Mouse (Mus musculus): Measurements from ENCODE around the gene Ifrd2. TPM values are rescaled to one million over a fixed set of nuclear protein-coding genes. Genes with fewer than 3 reads are reported as not detected.

Gene Ifrd2
- 59.1 and 61.4 TPM in 2 replicates for polyA plus RNA-seq (2014; fragmentation: Nextera tagmentation; extraction: Ambion mirVana)

- H3K9ac ChIP-seq (ENCODE audit: low read depth, low read length) = peak within 1 kb of the TSS; percentile 79
- peak; percentile 98 for ATAC-seq (ENCODE audit: low FRiP score, low TSS enrichment)
- H3K9me3 ChIP-seq (ENCODE audit: control insufficient read depth, low read length) = no peaks in the 10 kb centered on the region
- H3K27ac ChIP-seq (ENCODE audit: low read depth, low read length) = 0 out of 2 replicates have a peak within 1 kb of the TSS, but pooled peaks have one; percentile 24
- H3K27me3 ChIP-seq (ENCODE audit: control insufficient read depth, insufficient read depth, low read length) = no peaks in the 10 kb centered on the region
- peaks cover 33% of the 10 kb centered on the region for H3K36me3 ChIP-seq (ENCODE audit: control insufficient read depth, insufficient read depth, low read length)
- peaks cover 9% of the 10 kb centered on the region; the same call in 1 of the 2 replicates for H3K4me1 ChIP-seq (ENCODE audit: control insufficient read depth, insufficient read depth, low read length)
- peak within 1 kb of the TSS; percentile 83 for H3K4me3 ChIP-seq (ENCODE audit: low read length)
- H3K4me2 ChIP-seq (replicated peaks; ENCODE audit: low read depth, low read length) = peak within 1 kb of the TSS; percentile 54
- WGBS = 13% methylated on average over 46 of the region's 46 CpGs
Observed at GRCm38 (mm10) chr9:107586974-107587832, at the start of gene Ifrd2. Gene Ifrd2 (plus strand): TSS chr9:107587642.

- no peaks in the 10 kb centered on the region for H3K9me3 ChIP-seq (ENCODE audit: control insufficient read depth, low read length)
- ATAC-seq (ENCODE audit: low FRiP score, low TSS enrichment) = no peak
- no peak overlapping the region for H3K9ac ChIP-seq (ENCODE audit: low read depth, low read length)
- no peak overlapping the region for H3K4me3 ChIP-seq (ENCODE audit: low read length)
- H3K27me3 ChIP-seq (ENCODE audit: control insufficient read depth, insufficient read depth, low read length) = no peaks in the 10 kb centered on the region
- peaks cover 33% of the 10 kb centered on the region for H3K36me3 ChIP-seq (ENCODE audit: control insufficient read depth, insufficient read depth, low read length)
- no peak overlapping the region for H3K4me2 ChIP-seq (replicated peaks; ENCODE audit: low read depth, low read length)
- H3K4me1 ChIP-seq (ENCODE audit: control insufficient read depth, insufficient read depth, low read length) = peaks cover 29% of the 10 kb centered on the region
- 97% methylated on average over 7 of the region's 7 CpGs for WGBS
- H3K27ac ChIP-seq (ENCODE audit: low read depth, low read length) = no peak overlapping the region
Observed at GRCm38 (mm10) chr9:107538231-107538630, 49.2 kb upstream of the Ifrd2 start.

GRCm38 (mm10) chr9:107538711-107539110 lies 48.7 kb upstream of the Ifrd2 start:
- Histone ChIP-seq H3K4me1 (ENCODE audit: control insufficient read depth, insufficient read depth, low read length) (peaks cover 30% of the 10 kb centered on the region), H3K9ac (ENCODE audit: low read depth, low read length) (no peak overlapping the region), H3K9me3 (ENCODE audit: control insufficient read depth, low read length) (no peaks in the 10 kb centered on the region), H3K4me3 (ENCODE audit: low read length) (no peak overlapping the region), H3K27me3 (ENCODE audit: control insufficient read depth, insufficient read depth, low read length) (no peaks in the 10 kb centered on the region), H3K4me2 (replicated peaks; ENCODE audit: low read depth, low read length) (no peak overlapping the region), H3K27ac (ENCODE audit: low read depth, low read length) (no peak overlapping the region), H3K36me3 (ENCODE audit: control insufficient read depth, insufficient read depth, low read length) (peaks cover 33% of the 10 kb centered on the region)
- WGBS = 94% methylated on average over 3 of the region's 3 CpGs
- no peak for ATAC-seq (ENCODE audit: low FRiP score, low TSS enrichment)

GRCm38 (mm10) chr9:107539940-107540339 lies 47.5 kb upstream of the Ifrd2 start:
- 94% methylated on average over 8 of the region's 8 CpGs for WGBS
- Histone ChIP-seq H3K9ac (ENCODE audit: low read depth, low read length) (no peak overlapping the region), H3K36me3 (ENCODE audit: control insufficient read depth, insufficient read depth, low read length) (peaks cover 43% of the 10 kb centered on the region), H3K9me3 (ENCODE audit: control insufficient read depth, low read length) (no peaks in the 10 kb centered on the region), H3K4me1 (ENCODE audit: control insufficient read depth, insufficient read depth, low read length) (peaks cover 30% of the 10 kb centered on the region), H3K4me3 (ENCODE audit: low read length) (no peak overlapping the region), H3K4me2 (replicated peaks; ENCODE audit: low read depth, low read length) (no peak overlapping the region), H3K27me3 (ENCODE audit: control insufficient read depth, insufficient read depth, low read length) (no peaks in the 10 kb centered on the region), H3K27ac (ENCODE audit: low read depth, low read length) (no peak overlapping the region)
- no peak for ATAC-seq (ENCODE audit: low FRiP score, low TSS enrichment)

GRCm38 (mm10) chr9:107540420-107540819 lies 47.0 kb upstream of the Ifrd2 start:
- Histone ChIP-seq H3K9me3 (ENCODE audit: control insufficient read depth, low read length) (no peaks in the 10 kb centered on the region), H3K27ac (ENCODE audit: low read depth, low read length) (no peak overlapping the region), H3K27me3 (ENCODE audit: control insufficient read depth, insufficient read depth, low read length) (no peaks in the 10 kb centered on the region), H3K9ac (ENCODE audit: low read depth, low read length) (no peak overlapping the region), H3K36me3 (ENCODE audit: control insufficient read depth, insufficient read depth, low read length) (peaks cover 48% of the 10 kb centered on the region), H3K4me3 (ENCODE audit: low read length) (no peak overlapping the region; the same call in 1 of the 2 replicates), H3K4me1 (ENCODE audit: control insufficient read depth, insufficient read depth, low read length) (peaks cover 28% of the 10 kb centered on the region), H3K4me2 (replicated peaks; ENCODE audit: low read depth, low read length) (peak overlapping the region; percentile 77; the same call in 1 of the 2 replicates)
- 58% methylated on average over 4 of the region's 4 CpGs for WGBS
- no peak for ATAC-seq (ENCODE audit: low FRiP score, low TSS enrichment)

GRCm38 (mm10) chr9:107541005-107541404 lies 46.4 kb upstream of the Ifrd2 start:
- ATAC-seq (ENCODE audit: low FRiP score, low TSS enrichment) = 0 out of 2 replicates have a peak, but pooled peaks have one; percentile 0
- Histone ChIP-seq H3K27ac (ENCODE audit: low read depth, low read length) (no peak overlapping the region), H3K9me3 (ENCODE audit: control insufficient read depth, low read length) (no peaks in the 10 kb centered on the region), H3K9ac (ENCODE audit: low read depth, low read length) (0 out of 2 replicates have a peak overlapping the region, but pooled peaks have one; percentile 0), H3K4me3 (ENCODE audit: low read length) (peak overlapping the region; percentile 45), H3K4me2 (replicated peaks; ENCODE audit: low read depth, low read length) (peak overlapping the region; percentile 77), H3K36me3 (ENCODE audit: control insufficient read depth, insufficient read depth, low read length) (peaks cover 48% of the 10 kb centered on the region), H3K4me1 (ENCODE audit: control insufficient read depth, insufficient read depth, low read length) (peaks cover 22% of the 10 kb centered on the region), H3K27me3 (ENCODE audit: control insufficient read depth, insufficient read depth, low read length) (no peaks in the 10 kb centered on the region)
- 22% methylated on average over 10 of the region's 10 CpGs for WGBS

GRCm38 (mm10) chr9:107541474-107542351 lies 45.7 kb upstream of the Ifrd2 start, which contains the start of the genes Cyb561d2 and Nprl2:
Gene Cyb561d2 (minus strand): TSS chr9:107542193.
Gene Nprl2 (plus strand): TSS chr9:107542226.
- Histone ChIP-seq H3K36me3 (ENCODE audit: control insufficient read depth, insufficient read depth, low read length) (peaks cover 46% of the 10 kb centered on the region), H3K4me3 (ENCODE audit: low read length) (peak within 1 kb of the TSS; percentile 45), H3K9ac (ENCODE audit: low read depth, low read length) (peak within 1 kb of the TSS; percentile 65), H3K27me3 (ENCODE audit: control insufficient read depth, insufficient read depth, low read length) (no peaks in the 10 kb centered on the region), H3K9me3 (ENCODE audit: control insufficient read depth, low read length) (no peaks in the 10 kb centered on the region), H3K4me1 (ENCODE audit: control insufficient read depth, insufficient read depth, low read length) (peaks cover 18% of the 10 kb centered on the region), H3K4me2 (replicated peaks; ENCODE audit: low read depth, low read length) (peak within 1 kb of the TSS; percentile 77), H3K27ac (ENCODE audit: low read depth, low read length) (0 out of 2 replicates have a peak within 1 kb of the TSS, but pooled peaks have one; percentile 44)
- 1% methylated on average over 46 of the region's 46 CpGs for WGBS
- peak; percentile 85 for ATAC-seq (ENCODE audit: low FRiP score, low TSS enrichment)

GRCm38 (mm10) chr9:107542352-107542686 lies 45.1 kb upstream of the Ifrd2 start:
- Histone ChIP-seq H3K4me1 (ENCODE audit: control insufficient read depth, insufficient read depth, low read length) (peaks cover 16% of the 10 kb centered on the region), H3K27ac (ENCODE audit: low read depth, low read length) (0 out of 2 replicates have a peak overlapping the region, but pooled peaks have one; percentile 44), H3K27me3 (ENCODE audit: control insufficient read depth, insufficient read depth, low read length) (no peaks in the 10 kb centered on the region), H3K4me3 (ENCODE audit: low read length) (peak overlapping the region; percentile 45), H3K9ac (ENCODE audit: low read depth, low read length) (peak overlapping the region; percentile 65), H3K4me2 (replicated peaks; ENCODE audit: low read depth, low read length) (peak overlapping the region; percentile 77), H3K36me3 (ENCODE audit: control insufficient read depth, insufficient read depth, low read length) (peaks cover 40% of the 10 kb centered on the region), H3K9me3 (ENCODE audit: control insufficient read depth, low read length) (no peaks in the 10 kb centered on the region)
- peak; percentile 24 for ATAC-seq (ENCODE audit: low FRiP score, low TSS enrichment)
- WGBS = under 1% methylated on average over 11 of the region's 11 CpGs
